Mouse (Mus musculus) lung, adult 18-20 months (tissue): Measurements from ENCODE around the gene Zfp729b.
A peak's percentile ranks its signal among the peaks of the same experiment; 100 is the strongest.

Experiments used
- DNase-seq, 2 experiments: peaks; one replicate each; pipeline ENCODE4 v3.0.0; 2022; ENCODE audit warnings: mixed read lengths in 2 of 2

The Zfp729b gene

DNA sequence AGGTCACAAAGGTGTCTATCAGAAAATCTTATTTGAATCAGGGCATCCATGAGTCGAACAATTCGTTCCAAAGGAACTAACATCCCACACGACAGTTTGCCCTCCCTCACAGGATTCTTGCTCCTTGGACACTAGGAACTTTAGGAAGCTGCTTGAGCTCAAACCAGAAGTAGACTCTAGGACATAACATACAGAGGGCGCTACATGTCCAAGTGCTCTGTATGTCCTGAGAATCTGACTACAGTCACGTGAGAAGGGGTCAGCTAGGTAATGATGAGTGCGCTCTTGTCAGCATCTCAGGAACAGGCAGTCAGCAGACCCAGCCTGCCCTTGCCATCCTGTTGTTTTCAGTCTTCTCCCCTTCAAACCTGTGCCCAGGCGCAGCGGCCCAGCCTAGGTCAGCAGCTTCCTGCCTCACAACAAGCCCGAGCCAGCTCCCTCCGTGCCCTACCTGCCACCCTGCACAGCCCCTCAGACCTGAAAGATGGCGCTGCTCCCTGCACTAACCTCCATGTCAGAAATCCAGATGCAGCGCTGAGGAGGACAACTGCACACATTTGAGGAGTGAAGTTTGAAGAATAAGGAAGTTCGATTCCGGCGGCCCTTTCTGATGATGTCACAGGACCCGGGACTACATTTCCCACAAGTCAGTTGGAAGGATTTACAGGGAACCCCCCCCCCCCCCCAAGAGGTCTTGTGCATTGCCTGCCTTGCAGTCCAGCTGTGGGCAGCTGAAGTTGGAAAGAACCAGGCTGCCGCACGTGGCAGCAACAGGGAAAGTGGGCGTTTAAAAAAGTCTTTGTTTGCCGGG lies at the start of gene Zfp729b:
TSS of gene Zfp729b (minus strand) at position 642 of the 811 bp plus-strand sequence.
- DNase-seq: peak; percentile 91 to 92

DNA sequence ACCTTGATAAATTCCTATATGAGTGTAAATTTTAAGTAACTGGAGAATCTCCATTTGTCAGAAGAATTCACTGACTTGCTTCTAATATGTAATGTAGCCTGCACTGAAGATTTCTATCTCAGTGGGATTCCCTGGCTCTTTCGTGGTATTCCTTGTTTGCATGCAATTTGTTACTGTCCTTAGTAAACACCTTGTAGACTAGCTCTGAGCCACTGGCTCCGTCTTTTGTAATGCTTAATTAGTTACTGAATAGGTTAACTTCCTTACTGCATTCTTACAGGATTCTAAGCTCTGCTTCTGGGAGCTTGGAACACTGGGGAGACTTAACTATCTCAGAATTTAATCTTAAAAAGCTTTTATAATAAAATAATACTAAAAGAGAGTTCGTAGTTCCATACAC lies 43.0 kb upstream of the Zfp729b start:
- no peak for DNase-seq

DNA sequence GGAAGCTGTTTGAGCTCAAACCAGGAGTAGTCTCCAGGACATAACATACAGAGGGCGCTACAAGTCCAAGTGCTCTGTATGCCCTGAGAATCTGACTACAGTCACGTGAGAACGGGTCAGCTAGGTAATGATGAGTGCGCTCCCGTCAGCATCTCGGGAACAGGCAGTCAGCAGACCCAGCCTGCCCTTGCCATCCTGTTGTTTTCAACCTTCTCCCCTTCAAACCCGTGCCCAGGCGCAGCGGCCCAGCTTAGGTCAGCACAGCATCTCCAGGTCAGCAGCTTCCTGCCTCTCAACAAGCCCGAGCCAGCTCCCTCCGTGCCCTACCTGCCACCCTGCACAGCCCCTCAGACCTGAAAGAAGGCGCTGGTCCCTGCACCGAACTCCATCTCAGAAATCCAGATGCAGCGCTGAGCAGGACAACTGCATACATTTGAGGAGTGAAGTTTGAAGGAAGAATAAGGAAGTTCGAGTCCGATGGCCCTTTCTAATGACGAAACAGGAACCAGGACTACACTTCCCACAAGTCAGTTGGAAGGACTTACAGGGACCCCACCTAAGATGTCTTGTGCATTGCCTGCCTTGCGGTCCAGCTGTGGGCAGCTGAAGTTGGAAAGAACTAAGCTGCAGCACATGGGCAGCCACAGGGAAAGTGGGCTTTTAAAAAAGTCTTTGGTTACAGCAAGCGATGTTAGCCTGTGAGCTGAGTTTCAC lies 27.9 kb upstream of the Zfp729b start, which contains the start of the genes Gm49345 and Zfp729a:
TSS of gene Gm49345 (minus strand) at position 476 of the 714 bp plus-strand sequence.
TSS of gene Zfp729a (minus strand) at position 498 of the 714 bp plus-strand sequence.
- peak; percentile 89 to 91 for DNase-seq

GRCm38 (mm10) chr13:67610108-67610507 lies 601 bp upstream of the Zfp729b start:
- peak in 1 of 2 experiments; percentile 4 for DNase-seq

DNA sequence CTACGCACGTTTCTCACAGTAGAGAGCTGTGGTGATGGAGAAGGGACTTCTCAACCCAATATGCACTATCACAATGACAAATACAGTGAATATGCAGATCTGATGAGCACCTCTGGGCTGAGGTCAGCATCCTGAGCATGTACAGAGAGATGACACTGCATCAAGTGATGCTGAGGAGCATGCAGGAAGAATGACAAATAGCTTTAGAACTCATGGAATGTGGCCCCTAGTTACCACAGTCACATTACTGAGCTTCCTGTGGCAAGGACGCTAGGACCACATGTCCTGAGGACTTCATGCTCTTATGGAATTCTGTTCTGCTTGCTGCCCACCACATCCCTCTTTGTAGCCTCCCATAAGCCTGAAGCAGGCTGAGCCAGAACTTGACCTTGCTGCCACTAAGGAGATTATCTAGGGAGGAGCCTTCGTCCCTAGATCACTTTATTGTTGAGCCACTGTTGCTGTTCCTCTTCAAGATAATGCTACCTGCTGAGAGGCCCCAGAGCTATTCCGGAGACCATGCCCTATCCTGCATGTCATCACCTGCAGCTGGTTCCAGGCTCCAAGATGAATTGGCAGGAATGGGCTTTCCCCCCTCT lies 36.8 kb downstream of the Zfp729b start:
- no peak for DNase-seq

DNA sequence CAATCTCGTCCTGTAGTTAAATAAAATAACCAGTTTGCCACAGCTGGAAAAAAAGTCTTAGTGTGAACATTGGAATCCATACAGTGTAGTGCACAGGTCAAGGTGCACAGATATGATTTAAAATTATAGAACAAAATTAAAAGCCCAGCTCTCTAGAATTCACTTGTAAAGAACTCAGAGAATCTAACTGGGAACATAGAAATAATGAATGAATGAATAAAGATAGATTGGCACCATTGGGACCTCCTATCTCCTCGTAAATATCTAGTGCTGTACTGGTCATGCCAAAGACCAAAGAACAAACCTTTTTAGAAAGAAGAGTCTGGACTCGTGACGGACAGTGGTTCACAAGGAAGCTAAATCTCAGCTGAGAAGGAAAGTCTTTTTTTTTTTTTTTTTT lies 55.8 kb downstream of the Zfp729b start, which contains the start of gene Zfp748:
TSS of gene Zfp748 (minus strand) at position 101 of the 400 bp plus-strand sequence.
- no peak for DNase-seq

- DNase-seq: peak; percentile 90 to 93
These were observed 56.8 kb downstream of the Zfp729b start for GRCm38 (mm10) chr13:67552505-67553346.

DNA sequence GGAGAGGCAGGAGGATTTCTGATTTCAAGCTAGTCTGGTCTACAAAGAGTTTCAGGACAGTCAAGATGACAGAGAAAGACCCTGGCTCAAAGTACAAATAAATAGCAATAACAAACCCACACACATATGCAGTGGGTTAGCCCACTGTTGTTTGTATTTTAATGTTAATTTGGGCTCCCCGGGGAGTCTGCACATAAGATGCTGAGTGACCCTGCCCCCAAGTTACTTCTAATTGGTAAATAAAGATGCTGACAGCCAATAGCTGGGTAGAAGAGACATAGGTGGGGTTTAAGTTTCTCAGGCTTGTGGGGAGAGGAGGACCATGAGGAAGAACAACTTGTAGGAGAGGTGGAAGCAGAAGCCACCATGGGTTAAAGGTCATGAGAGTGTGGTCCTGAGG lies 63.6 kb downstream of the Zfp729b start:
- DNase-seq: no peak
